Mouse (Mus musculus) hindbrain, embryonic 16.5 days (tissue): ENCODE results near the gene Pcbp3. TPM values are rescaled to one million over a fixed set of nuclear protein-coding genes. Genes with fewer than 3 reads are reported as not detected.

Experiments used
- ATAC-seq: fragments of 200-750 bp; cut with Nextera tagmentation; 2 replicates; pipeline ENCODE4 v1.8.0; 2017; ENCODE audit warnings: moderate TSS enrichment, moderate library complexity
- H3K27ac ChIP-seq: fragments of 300-500 bp; sonication (generic); 2 replicates; pipeline ENCODE4 v1.5.1; 2014; ENCODE audit warnings: low read depth, mild to moderate bottlenecking, control low read depth, low read length, moderate library complexity
- H3K27me3 ChIP-seq: fragments of 300-500 bp; sonication (generic); replicated peaks from 2 replicates; pipeline ENCODE4 v1.6.1; 2014; ENCODE audit warnings: low read length; ENCODE audit not compliant: control insufficient read depth, insufficient read depth
- H3K36me3 ChIP-seq: fragments of 300-500 bp; sonication (generic); 2 replicates; pipeline ENCODE4 v1.6.1; 2014; ENCODE audit warnings: mild to moderate bottlenecking, low read length, moderate library complexity, mixed read lengths; ENCODE audit not compliant: control insufficient read depth, insufficient read depth
- H3K4me1 ChIP-seq: fragments of 300-500 bp; sonication (generic); 2 replicates; pipeline ENCODE4 v1.6.1; 2014; ENCODE audit warnings: low read depth, low read length; ENCODE audit not compliant: control insufficient read depth, insufficient read depth
- H3K4me2 ChIP-seq: fragments of 300-500 bp; sonication (generic); 2 replicates; pipeline ENCODE4 v1.6.1; 2014; ENCODE audit warnings: mild to moderate bottlenecking, low read length, control low read depth, moderate library complexity
- H3K4me3 ChIP-seq: fragments of 300-500 bp; sonication (generic); 2 replicates; pipeline ENCODE4 v1.5.1; 2014; ENCODE audit warnings: mild to moderate bottlenecking, low read length, control low read depth, moderate library complexity
- H3K9ac ChIP-seq: fragments of 300-500 bp; sonication (generic); 2 replicates; pipeline ENCODE4 v1.6.1; 2014; ENCODE audit warnings: low read depth, mild to moderate bottlenecking, control low read depth, low read length, moderate library complexity
- H3K9me3 ChIP-seq: fragments of 300-500 bp; sonication (generic); 2 replicates; pipeline ENCODE4 v1.6.1; 2014; ENCODE audit warnings: mild to moderate bottlenecking, low read length, moderate library complexity; ENCODE audit not compliant: control insufficient read depth
- WGBS: fragments of 180-500 bp; shearing (Covaris S2); extraction: QIAGEN DNeasy Blood & Tissue Kit; methylation state at CpG from one replicate; pipeline ENCODE4 v1.1.7; 2014; 5-methylcytosine and 5-hydroxymethylcytosine counted together
- polyA plus RNA-seq: library from polyadenylated mRNA; unstranded; fragments of >200 nt; fragmentation: Nextera tagmentation; extraction: Ambion mirVana; gene quantifications from 2 replicates; pipeline ENCODE4 v1.2.1, GENCODE M21; 2015

Gene Pcbp3
- 95.5 and 108 TPM in 2 replicates for polyA plus RNA-seq

DNA sequence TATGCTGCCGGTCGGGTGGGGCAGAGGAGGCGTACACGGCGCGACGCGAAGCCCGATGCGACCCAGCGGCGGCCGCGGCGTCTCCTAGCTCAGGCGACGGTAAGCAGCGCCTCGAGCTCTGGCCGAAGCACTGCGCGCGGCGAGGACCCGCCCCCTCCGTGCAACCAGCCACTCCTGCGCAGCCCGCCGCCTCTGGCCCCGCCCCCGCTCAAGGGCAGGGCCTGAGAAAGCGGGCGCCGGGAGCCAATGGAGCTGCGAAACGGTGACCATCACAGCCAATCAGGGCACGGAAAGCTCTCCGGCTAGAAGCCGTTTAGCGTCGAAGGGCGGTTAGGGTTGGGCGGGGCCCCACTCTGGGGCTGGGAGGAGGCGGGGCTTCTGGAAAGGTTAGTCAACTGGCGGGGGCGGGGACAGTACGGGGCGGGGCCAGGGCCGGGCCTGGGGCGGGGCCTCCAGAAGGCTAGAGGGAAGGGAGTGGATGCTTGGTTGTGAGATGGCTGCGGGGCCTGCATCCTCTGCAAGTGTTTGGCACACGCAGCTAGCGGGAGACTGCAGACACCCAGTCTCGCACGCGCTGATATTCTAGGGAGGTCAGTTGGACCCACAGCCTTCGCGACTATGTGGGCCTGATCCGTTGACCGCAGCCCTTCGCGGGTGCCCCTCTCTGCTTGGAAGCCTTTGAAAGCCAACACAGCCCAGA, at the start of gene Pcbp3:
Gene Pcbp3 (minus strand): TSS at position 98 of the 700 bp plus-strand sequence.
- Histone ChIP-seq H3K4me2 (peak within 1 kb of the TSS; percentile 98), H3K4me3 (peak within 1 kb of the TSS; percentile 83), H3K36me3 (no peaks in the 10 kb centered on the region), H3K27ac (peak within 1 kb of the TSS; percentile 77), H3K27me3 (no peaks in the 10 kb centered on the region; the same call in 1 of the 2 replicates), H3K4me1 (peaks cover 18% of the 10 kb centered on the region), H3K9ac (peak within 1 kb of the TSS; percentile 92), H3K9me3 (no peaks in the 10 kb centered on the region)
- WGBS = 2% methylated on average over 54 of the region's 62 CpGs
- peak; percentile 99 for ATAC-seq

DNA sequence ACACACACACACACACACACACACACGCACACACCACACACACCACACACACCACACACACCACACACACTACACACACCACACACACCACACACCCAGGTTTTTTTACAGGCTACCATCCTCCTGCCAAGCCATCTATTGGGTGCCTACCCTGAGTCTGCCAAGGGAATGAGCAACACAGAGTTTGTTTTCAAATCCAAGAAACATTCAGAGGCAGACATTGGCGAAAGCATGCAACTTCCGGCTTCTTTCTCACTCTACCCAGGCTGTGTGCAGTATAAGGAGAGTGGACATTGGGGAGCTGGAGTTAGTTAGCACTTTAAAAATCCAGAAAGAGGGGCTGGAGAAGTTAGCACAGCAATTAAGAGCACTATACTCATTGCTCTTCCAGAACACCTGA, 47.0 kb upstream of the Pcbp3 start:
- Histone ChIP-seq H3K27me3 (no peaks in the 10 kb centered on the region), H3K9me3 (no peaks in the 10 kb centered on the region), H3K4me3 (no peak overlapping the region), H3K27ac (peak overlapping the region; percentile 52), H3K4me2 (no peak overlapping the region), H3K4me1 (peaks cover 15% of the 10 kb centered on the region), H3K9ac (no peak overlapping the region), H3K36me3 (no peaks in the 10 kb centered on the region)
- no peak for ATAC-seq
- 86% methylated on average over 3 of the region's 3 CpGs for WGBS

DNA sequence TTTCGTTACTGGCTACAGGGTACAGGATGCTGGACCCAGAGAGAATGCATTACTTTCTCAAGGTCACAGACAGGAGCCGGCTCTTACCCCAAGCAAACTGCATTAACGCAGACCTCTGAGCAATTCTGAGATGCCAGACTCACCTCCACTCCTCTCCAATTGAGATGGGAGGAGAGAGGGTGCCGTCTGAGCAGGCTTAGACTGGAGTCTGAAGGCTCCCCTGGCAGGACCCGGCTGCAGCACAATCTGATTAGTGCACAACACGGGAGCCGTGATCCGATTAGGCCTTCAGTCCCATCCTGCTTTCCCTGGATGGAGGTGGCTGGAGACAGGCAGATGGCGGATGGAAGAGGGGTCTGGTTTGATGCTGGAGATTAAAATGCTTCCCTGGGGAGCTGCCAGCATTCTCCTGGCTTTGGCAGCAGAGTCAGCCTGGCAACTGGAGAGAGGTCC, 46.4 kb upstream of the Pcbp3 start:
- 12% methylated on average over 9 of the region's 9 CpGs for WGBS
- Histone ChIP-seq H3K9me3 (no peaks in the 10 kb centered on the region), H3K4me3 (no peak overlapping the region), H3K4me1 (peaks cover 15% of the 10 kb centered on the region), H3K27me3 (no peaks in the 10 kb centered on the region), H3K9ac (peak overlapping the region; percentile 41; the same call in 1 of the 2 replicates), H3K27ac (peak overlapping the region; percentile 68), H3K4me2 (no peak overlapping the region; the same call in 1 of the 2 replicates), H3K36me3 (no peaks in the 10 kb centered on the region)
- peak; percentile 87 for ATAC-seq

DNA sequence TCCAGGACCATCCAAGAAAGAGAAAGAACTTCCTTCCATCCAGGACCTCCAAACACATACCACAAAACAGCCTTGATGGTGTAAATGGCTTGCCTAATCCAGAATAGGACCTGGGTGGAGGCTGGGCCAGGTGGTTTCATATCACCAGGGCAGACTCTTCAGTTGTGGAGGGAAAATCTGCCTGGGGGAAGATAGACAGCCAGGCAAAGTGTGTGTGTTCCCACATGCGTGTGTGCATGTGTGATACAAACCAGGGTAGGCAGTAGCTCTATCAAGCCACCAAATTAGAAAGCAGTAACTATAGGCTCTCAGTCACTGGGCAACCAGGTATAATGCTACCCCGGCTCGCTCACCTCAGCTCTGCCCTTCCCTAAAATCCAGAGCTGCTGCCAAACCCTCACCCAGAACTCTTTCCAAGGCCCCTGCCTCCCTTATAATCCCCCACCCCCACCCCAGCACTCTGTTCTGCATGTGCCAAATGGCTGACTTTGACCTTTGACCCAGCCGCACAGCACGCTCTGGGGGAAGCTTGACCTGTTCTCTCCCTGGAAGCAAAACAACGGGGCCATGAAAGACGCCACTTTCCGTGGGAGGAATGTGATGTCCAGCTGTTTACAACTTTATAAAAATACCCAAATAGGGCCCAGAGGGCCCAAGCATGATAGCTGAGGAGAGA, 45.9 kb upstream of the Pcbp3 start:
- no peak overlapping the region for H3K4me3 ChIP-seq
- H3K27me3 ChIP-seq = no peaks in the 10 kb centered on the region
- WGBS = 30% methylated on average over 8 of the region's 8 CpGs
- peak overlapping the region; percentile 68 for H3K27ac ChIP-seq
- H3K9me3 ChIP-seq = no peaks in the 10 kb centered on the region
- H3K4me2 ChIP-seq = no peak overlapping the region
- H3K36me3 ChIP-seq = no peaks in the 10 kb centered on the region
- H3K4me1 ChIP-seq = peaks cover 15% of the 10 kb centered on the region
- ATAC-seq = peak; percentile 32; the same call in 1 of the 2 replicates
- peak overlapping the region; percentile 41; the same call in 1 of the 2 replicates for H3K9ac ChIP-seq

DNA sequence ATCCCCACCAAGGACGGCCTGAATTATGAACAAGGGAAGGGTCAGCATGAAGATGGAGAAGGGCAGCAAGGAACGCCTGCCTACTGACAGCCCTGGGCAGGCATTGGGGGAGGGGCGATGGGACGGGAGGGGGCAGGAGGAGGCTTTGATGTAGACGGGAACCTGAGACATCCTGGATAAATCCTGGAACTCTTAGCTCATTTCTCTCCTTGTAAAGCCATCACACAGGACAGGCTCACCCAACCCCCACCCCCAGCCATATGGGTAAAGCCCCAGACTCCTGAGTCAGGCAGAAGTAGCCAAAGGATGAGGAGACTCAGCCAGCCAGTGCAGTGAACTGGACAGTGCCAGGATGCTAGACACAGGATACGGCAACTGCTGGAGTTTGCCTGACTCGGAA, 43.2 kb upstream of the Pcbp3 start:
- H3K4me1 ChIP-seq = peaks cover 15% of the 10 kb centered on the region
- H3K9ac ChIP-seq = no peak overlapping the region
- 40% methylated on average over 7 of the region's 7 CpGs for WGBS
- peak; percentile 15; the same call in 1 of the 2 replicates for ATAC-seq
- H3K9me3 ChIP-seq = no peaks in the 10 kb centered on the region; the same call in 1 of the 2 replicates
- H3K36me3 ChIP-seq = no peaks in the 10 kb centered on the region
- no peaks in the 10 kb centered on the region for H3K27me3 ChIP-seq
- no peak overlapping the region for H3K4me2 ChIP-seq
- H3K27ac ChIP-seq = no peak overlapping the region
- H3K4me3 ChIP-seq = no peak overlapping the region

DNA sequence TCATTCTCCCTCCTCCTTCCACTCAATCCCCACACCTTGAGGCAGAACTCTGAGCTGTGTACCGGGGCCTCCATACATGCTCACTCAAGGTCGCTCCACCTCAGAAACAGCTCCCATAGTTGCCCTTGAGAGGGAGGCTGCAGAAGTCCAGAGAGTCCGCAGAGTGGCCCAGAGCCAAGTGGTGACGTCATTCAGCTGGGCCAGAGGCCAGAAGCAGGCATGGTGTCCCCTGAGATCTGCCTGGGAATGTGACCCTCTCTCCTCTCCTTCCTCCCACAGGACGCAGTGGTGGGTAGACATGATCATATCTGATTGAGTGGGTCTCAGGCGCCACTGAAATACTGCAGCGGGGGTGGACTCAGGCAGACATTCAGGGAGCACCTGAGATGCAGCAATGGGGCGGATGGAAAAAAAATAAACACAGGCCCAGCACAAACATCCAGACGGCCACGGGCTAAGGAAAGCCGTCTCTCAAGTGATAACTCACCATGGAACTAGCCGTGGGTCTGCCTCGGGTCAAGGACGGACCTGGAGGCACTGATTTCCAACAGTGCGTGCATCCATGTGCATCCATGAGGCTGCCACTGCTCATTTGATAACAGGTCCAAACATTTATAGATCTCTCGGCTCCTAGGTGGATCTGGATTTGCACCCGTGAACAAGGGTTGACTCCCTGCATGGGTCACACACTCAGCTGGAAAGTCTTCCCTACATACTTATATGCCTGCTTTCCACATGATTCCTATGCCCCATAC, 36.2 kb upstream of the Pcbp3 start:
- Histone ChIP-seq H3K4me2 (no peak overlapping the region; the same call in 1 of the 2 replicates), H3K27me3 (no peaks in the 10 kb centered on the region), H3K4me3 (no peak overlapping the region), H3K9ac (no peak overlapping the region), H3K36me3 (no peaks in the 10 kb centered on the region), H3K9me3 (peaks cover 4% of the 10 kb centered on the region), H3K4me1 (peaks cover 3% of the 10 kb centered on the region; the same call in 1 of the 2 replicates), H3K27ac (no peak overlapping the region)
- ATAC-seq = no peak
- WGBS = 71% methylated on average over 17 of the region's 17 CpGs

DNA sequence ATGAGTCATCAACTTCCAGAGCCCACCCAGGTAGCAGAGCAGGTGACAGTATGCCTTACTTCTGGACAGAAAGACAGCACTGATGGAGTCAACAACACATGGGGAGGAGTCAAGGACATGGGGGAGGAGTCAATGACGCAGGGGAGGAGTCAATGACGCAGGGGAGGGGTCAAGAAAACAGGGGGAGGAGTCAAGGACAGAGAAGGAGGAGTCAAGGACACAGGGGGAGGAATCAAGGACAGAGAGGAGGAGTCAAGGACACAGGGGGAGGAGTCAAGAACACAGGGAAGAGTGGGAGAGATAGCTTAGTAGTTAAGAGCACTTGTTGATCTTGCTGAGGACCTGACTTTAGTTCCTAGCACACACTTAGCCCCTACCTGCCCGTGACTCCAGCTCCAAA, 30.8 kb upstream of the Pcbp3 start:
- WGBS = 70% methylated on average over 3 of the region's 3 CpGs

DNA sequence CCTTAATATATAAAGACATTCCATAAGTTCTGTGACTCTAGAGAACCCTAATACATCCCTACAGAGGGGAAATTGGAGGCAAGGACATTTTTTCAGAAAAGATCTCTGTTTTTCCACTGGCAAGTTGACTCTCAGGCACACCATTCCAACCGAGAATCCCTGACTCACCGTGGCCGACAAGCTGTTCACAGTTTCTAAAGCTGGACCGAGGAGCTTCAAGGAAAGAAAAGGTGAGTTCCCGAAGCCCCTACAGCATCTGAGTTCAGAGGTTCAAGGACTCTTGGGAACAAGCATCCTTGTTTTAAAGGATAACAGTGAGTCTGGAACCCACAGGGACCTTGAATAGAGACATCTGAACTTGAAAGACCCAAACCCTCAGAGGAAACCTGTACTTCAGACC, 26.9 kb upstream of the Pcbp3 start:
- no peak for ATAC-seq
- H3K4me1 ChIP-seq = no peaks in the 10 kb centered on the region
- no peak overlapping the region for H3K27ac ChIP-seq
- H3K27me3 ChIP-seq = no peaks in the 10 kb centered on the region
- no peaks in the 10 kb centered on the region for H3K9me3 ChIP-seq
- H3K36me3 ChIP-seq = no peaks in the 10 kb centered on the region
- no peak overlapping the region for H3K9ac ChIP-seq
- 95% methylated on average over 5 of the region's 5 CpGs for WGBS
- H3K4me3 ChIP-seq = no peak overlapping the region
- H3K4me2 ChIP-seq = no peak overlapping the region

More for the DNA sequence above, 30.8 kb upstream of the Pcbp3 start:
- Histone ChIP-seq H3K4me3 (no peak overlapping the region), H3K4me1 (no peaks in the 10 kb centered on the region), H3K27ac (no peak overlapping the region), H3K27me3 (no peaks in the 10 kb centered on the region), H3K4me2 (no peak overlapping the region), H3K9ac (no peak overlapping the region), H3K9me3 (peaks cover 4% of the 10 kb centered on the region; the same call in 1 of the 2 replicates), H3K36me3 (no peaks in the 10 kb centered on the region)
- no peak for ATAC-seq

DNA sequence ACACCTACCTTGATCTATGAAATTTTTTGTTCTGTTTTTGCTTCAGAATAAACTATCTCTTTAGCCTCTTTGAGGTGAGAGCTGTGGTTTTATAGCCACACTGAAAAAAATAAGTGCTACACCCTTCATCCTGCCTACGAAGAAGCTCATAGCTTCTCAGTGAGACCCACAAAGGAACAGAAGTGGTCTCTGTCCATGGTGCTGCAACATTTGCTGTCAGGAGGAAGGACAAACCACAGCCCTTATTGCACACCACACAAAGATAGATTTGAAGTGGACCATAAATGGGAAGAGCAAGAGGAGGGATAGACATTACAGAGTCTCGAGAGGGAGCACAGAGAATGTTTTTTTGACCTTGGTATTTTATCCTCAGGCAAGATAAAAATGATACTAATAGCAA, 16.4 kb upstream of the Pcbp3 start:
- Histone ChIP-seq H3K27ac (no peak overlapping the region), H3K4me2 (no peak overlapping the region), H3K36me3 (no peaks in the 10 kb centered on the region), H3K4me3 (no peak overlapping the region), H3K9ac (no peak overlapping the region), H3K27me3 (no peaks in the 10 kb centered on the region), H3K9me3 (no peaks in the 10 kb centered on the region), H3K4me1 (no peaks in the 10 kb centered on the region)
- ATAC-seq = no peak
- 68% methylated on average over 2 of the region's 2 CpGs for WGBS
